Comparison of ENCODE assay signal across 7 mouse cellular contexts in genomic region chr11:97818571-97818970, GRCm38 (mm10). TPM values are rescaled to one million over a fixed set of nuclear protein-coding genes. Genes with fewer than 3 reads are reported as not detected.
A peak's percentile ranks its signal among the peaks of the same experiment; 100 is the strongest.
DNase-seq lines count a peak whose midpoint lies in the region; ATAC-seq and TF ChIP-seq lines count a peak whose summit lies in the region.

No protein-coding gene starts in this region.

- TF ChIP-seq CTCF in hindbrain, postnatal 0 days (IDR thresholded peaks at IDR 0.05; ENCODE audit: low read depth): no peak
- TF ChIP-seq CTCF in lung, postnatal 0 days (IDR thresholded peaks at IDR 0.05): no peak

- no peak overlapping the region for H3K4me2 ChIP-seq in embryonic facial prominence, embryonic 15.5 days (replicated peaks)
- H3K4me2 ChIP-seq in hindbrain, postnatal 0 days (ENCODE audit: low read depth, low read length): 0 out of 2 replicates have a peak overlapping the region, but pooled peaks have one; percentile 21
- H3K4me2 ChIP-seq in lung, postnatal 0 days (replicated peaks; ENCODE audit: low read depth, low read length): no peak overlapping the region

- peaks cover 97% of the 10 kb centered on the region for H3K4me1 ChIP-seq in megakaryocyte, embryonic 14.5 days
- H3K4me1 ChIP-seq in embryonic facial prominence, embryonic 15.5 days: peaks cover 50% of the 10 kb centered on the region
- H3K4me1 ChIP-seq in hindbrain, postnatal 0 days (ENCODE audit: insufficient read depth, low read length): peaks cover 14% of the 10 kb centered on the region
- H3K4me1 ChIP-seq in lung, postnatal 0 days (ENCODE audit: insufficient read depth, low read depth, low read length): peaks cover 13% of the 10 kb centered on the region

- no peaks in the 10 kb centered on the region for H3K27me3 ChIP-seq in megakaryocyte, embryonic 14.5 days (replicated peaks)
- H3K27me3 ChIP-seq in embryonic facial prominence, embryonic 15.5 days: no peaks in the 10 kb centered on the region
- H3K27me3 ChIP-seq in hindbrain, postnatal 0 days (ENCODE audit: insufficient read depth, low read length): no peaks in the 10 kb centered on the region
- H3K27me3 ChIP-seq in lung, postnatal 0 days (replicated peaks; ENCODE audit: insufficient read depth, low read length): no peaks in the 10 kb centered on the region

- H3K9ac ChIP-seq in embryonic facial prominence, embryonic 15.5 days: no peak overlapping the region
- H3K9ac ChIP-seq in hindbrain, postnatal 0 days (replicated peaks; ENCODE audit: low read length): 0 out of 2 replicates have a peak overlapping the region, but pooled peaks have one; percentile 21
- no peak overlapping the region for H3K9ac ChIP-seq in lung, postnatal 0 days (replicated peaks; ENCODE audit: low read depth)

- TF ChIP-seq EP300 in lung, postnatal 0 days (IDR thresholded peaks at IDR 0.05): no peak

- peaks cover 98% of the 10 kb centered on the region for H3K36me3 ChIP-seq in megakaryocyte, embryonic 14.5 days (replicated peaks; ENCODE audit: low read length)
- peaks cover 47% of the 10 kb centered on the region for H3K36me3 ChIP-seq in embryonic facial prominence, embryonic 15.5 days
- peaks cover 14% of the 10 kb centered on the region; the same call in 1 of the 2 replicates for H3K36me3 ChIP-seq in hindbrain, postnatal 0 days (ENCODE audit: insufficient read depth, low read length)
- H3K36me3 ChIP-seq in lung, postnatal 0 days (ENCODE audit: insufficient read depth, low read length): 0 out of 2 replicates have a peak, but pooled peaks cover 5% of the 10 kb centered on the region

- H3K4me3 ChIP-seq in megakaryocyte, embryonic 14.5 days (replicated peaks): peak overlapping the region; percentile 23
- no peak overlapping the region for H3K4me3 ChIP-seq in embryonic facial prominence, embryonic 15.5 days (replicated peaks)
- no peak overlapping the region for H3K4me3 ChIP-seq in hindbrain, postnatal 0 days (ENCODE audit: low read length)
- no peak overlapping the region for H3K4me3 ChIP-seq in lung, postnatal 0 days (ENCODE audit: low read depth, low read length)

- 12% methylated on average over 4 of the region's 4 CpGs for WGBS in embryonic facial prominence, embryonic 15.5 days
- 3% methylated on average over 4 of the region's 4 CpGs for WGBS in hindbrain, postnatal 0 days
- WGBS in lung, postnatal 0 days: 7% methylated on average over 4 of the region's 4 CpGs

- H3K27ac ChIP-seq in embryonic facial prominence, embryonic 15.5 days (replicated peaks): peak overlapping the region; percentile 66
- peak overlapping the region; percentile 79 for H3K27ac ChIP-seq in hindbrain, postnatal 0 days
- peak overlapping the region; percentile 72 for H3K27ac ChIP-seq in lung, postnatal 0 days (ENCODE audit: low read length)

- peak; percentile 78 for DNase-seq in hindbrain, postnatal 0 days (ENCODE audit: low spot score)
- peak; percentile 39 for DNase-seq in lung, postnatal 0 days (ENCODE audit: low spot score)
- no peak for DNase-seq in urinary bladder, adult 18-20 months (ENCODE audit: low spot score in 2 of 2)
- DNase-seq in testis, postnatal 14 days (ENCODE audit: low spot score): no peak

- ATAC-seq in megakaryocyte, adult 5-6 weeks (ENCODE audit: poor library complexity, severe bottlenecking): no peak
- 0 out of 2 replicates have a peak, but pooled peaks have one; percentile 12 for ATAC-seq in embryonic facial prominence, embryonic 15.5 days (ENCODE audit: insufficient number of reproducible peaks, low FRiP score, low TSS enrichment, low read depth)
- ATAC-seq in hindbrain, postnatal 0 days: peak; percentile 89
- ATAC-seq in lung, postnatal 0 days: peak; percentile 43

- H3K9me3 ChIP-seq in megakaryocyte, embryonic 14.5 days: no peaks in the 10 kb centered on the region
- H3K9me3 ChIP-seq in embryonic facial prominence, embryonic 15.5 days (replicated peaks): no peaks in the 10 kb centered on the region
- no peaks in the 10 kb centered on the region for H3K9me3 ChIP-seq in hindbrain, postnatal 0 days (ENCODE audit: low read length)
- H3K9me3 ChIP-seq in lung, postnatal 0 days (ENCODE audit: low read length): no peaks in the 10 kb centered on the region

RNA-seq across cellular contexts. Expression of gene Lasp1, which starts 19.8 kb away (rescaled TPM):
- polyA plus RNA-seq in megakaryocyte, embryonic 14.5 days (2012; ENCODE audit: insufficient read depth, low replicate concordance): 51.2 and 77.7 TPM in 2 replicates
- 121 and 128 TPM in 2 replicates for total RNA-seq in megakaryocyte, adult 5-6 weeks (2015)
- 315 and 351 TPM in 2 replicates for total RNA-seq in megakaryocyte, adult 5-6 weeks (2017)
- polyA plus RNA-seq in embryonic facial prominence, embryonic 15.5 days (2015; fragmentation: Nextera tagmentation; extraction: Ambion mirVana): 117 and 121 TPM in 2 replicates
- 177 and 187 TPM in 2 replicates for total RNA-seq in hindbrain, postnatal 0 days (2014; rRNA removed)
- polyA plus RNA-seq in hindbrain, postnatal 0 days (2015; fragmentation: Nextera tagmentation; extraction: Ambion mirVana): 121 and 137 TPM in 2 replicates
- polyA plus RNA-seq in lung, postnatal 0 days (2015; fragmentation: Nextera tagmentation; extraction: Ambion mirVana): 96.4 and 107 TPM in 2 replicates

RNA-seq across cellular contexts. Expression of gene B230217C12Rik, which starts 22.0 kb away (rescaled TPM):
- 1.7 TPM in 1 of 2 replicates, not detected in the other for polyA plus RNA-seq in megakaryocyte, embryonic 14.5 days (2012; ENCODE audit: insufficient read depth, low replicate concordance)
- 2.3 and 2.5 TPM in 2 replicates for total RNA-seq in megakaryocyte, adult 5-6 weeks (2015)
- total RNA-seq in megakaryocyte, adult 5-6 weeks (2017): 0.33 and 0.45 TPM in 2 replicates
- 6.8 and 7.4 TPM in 2 replicates for polyA plus RNA-seq in embryonic facial prominence, embryonic 15.5 days (2015; fragmentation: Nextera tagmentation; extraction: Ambion mirVana)
- total RNA-seq in hindbrain, postnatal 0 days (2014; rRNA removed): 29.4 and 30.0 TPM in 2 replicates
- 31.6 and 32.3 TPM in 2 replicates for polyA plus RNA-seq in hindbrain, postnatal 0 days (2015; fragmentation: Nextera tagmentation; extraction: Ambion mirVana)
- 1.3 and 1.5 TPM in 2 replicates for polyA plus RNA-seq in lung, postnatal 0 days (2015; fragmentation: Nextera tagmentation; extraction: Ambion mirVana)

RNA-seq across cellular contexts. Expression of gene Rpl23, which starts 36.3 kb away (rescaled TPM):
- 25.9 and 294 TPM in 2 replicates for polyA plus RNA-seq in megakaryocyte, embryonic 14.5 days (2012; ENCODE audit: insufficient read depth, low replicate concordance)
- 1,123 and 1,179 TPM in 2 replicates for total RNA-seq in megakaryocyte, adult 5-6 weeks (2015)
- 895 and 904 TPM in 2 replicates for total RNA-seq in megakaryocyte, adult 5-6 weeks (2017)
- polyA plus RNA-seq in embryonic facial prominence, embryonic 15.5 days (2015; fragmentation: Nextera tagmentation; extraction: Ambion mirVana): 567 and 575 TPM in 2 replicates
- 124 and 141 TPM in 2 replicates for total RNA-seq in hindbrain, postnatal 0 days (2014; rRNA removed)
- polyA plus RNA-seq in hindbrain, postnatal 0 days (2015; fragmentation: Nextera tagmentation; extraction: Ambion mirVana): 351 and 362 TPM in 2 replicates
- 464 and 478 TPM in 2 replicates for polyA plus RNA-seq in lung, postnatal 0 days (2015; fragmentation: Nextera tagmentation; extraction: Ambion mirVana)

RNA-seq across cellular contexts. Expression of gene 1700001P01Rik, which starts 42.9 kb away (rescaled TPM):
- polyA plus RNA-seq in megakaryocyte, embryonic 14.5 days (2012; ENCODE audit: insufficient read depth, low replicate concordance): not detected in 2 replicates
- total RNA-seq in megakaryocyte, adult 5-6 weeks (2015): not detected in 2 replicates
- not detected in 2 replicates for total RNA-seq in megakaryocyte, adult 5-6 weeks (2017)
- polyA plus RNA-seq in embryonic facial prominence, embryonic 15.5 days (2015; fragmentation: Nextera tagmentation; extraction: Ambion mirVana): 0.95 TPM in 1 of 2 replicates, not detected in the other
- total RNA-seq in hindbrain, postnatal 0 days (2014; rRNA removed): not detected in 2 replicates
- not detected in 2 replicates for polyA plus RNA-seq in hindbrain, postnatal 0 days (2015; fragmentation: Nextera tagmentation; extraction: Ambion mirVana)
- not detected in 2 replicates for polyA plus RNA-seq in lung, postnatal 0 days (2015; fragmentation: Nextera tagmentation; extraction: Ambion mirVana)

RNA-seq across cellular contexts. Expression of gene Cwc25, which starts 52.2 kb away (rescaled TPM):
- 2.6 and 14.6 TPM in 2 replicates for polyA plus RNA-seq in megakaryocyte, embryonic 14.5 days (2012; ENCODE audit: insufficient read depth, low replicate concordance)
- total RNA-seq in megakaryocyte, adult 5-6 weeks (2015): 11.1 and 11.8 TPM in 2 replicates
- 21.0 and 22.4 TPM in 2 replicates for total RNA-seq in megakaryocyte, adult 5-6 weeks (2017)
- 18.0 and 20.7 TPM in 2 replicates for polyA plus RNA-seq in embryonic facial prominence, embryonic 15.5 days (2015; fragmentation: Nextera tagmentation; extraction: Ambion mirVana)
- total RNA-seq in hindbrain, postnatal 0 days (2014; rRNA removed): 13.3 and 14.2 TPM in 2 replicates
- polyA plus RNA-seq in hindbrain, postnatal 0 days (2015; fragmentation: Nextera tagmentation; extraction: Ambion mirVana): 11.9 and 12.9 TPM in 2 replicates
- 12.7 and 13.2 TPM in 2 replicates for polyA plus RNA-seq in lung, postnatal 0 days (2015; fragmentation: Nextera tagmentation; extraction: Ambion mirVana)

Comparison
In these comparisons a context has a peak if more than half of its experiments do, and no peak if none do; other contexts are left out.
1. DNase-seq: peak in hindbrain, postnatal 0 days (single experiment) and lung, postnatal 0 days (single experiment); none in urinary bladder, adult 18-20 months (0 of 2) and testis, postnatal 14 days (single experiment).
2. Peak in every context shown above with its lines, with median percentiles within 50 percentile points of each other: H3K27ac ChIP-seq.